Mouse (Mus musculus): Measurements from ENCODE around the gene Ascc1. TPM values are rescaled to one million over a fixed set of nuclear protein-coding genes. Genes with fewer than 3 reads are reported as not detected.
A peak's percentile ranks its signal among the peaks of the same experiment; 100 is the strongest.

The Ascc1 gene
- 28.8 and 33.8 TPM in 2 replicates for total RNA-seq (2021)
- long read RNA-seq, transcript Ascc1-201 (11 exons, 1,450 nt), result major isoform, 30 of 41 reads
- long read RNA-seq, partial matches to known transcripts, result 5 of 41 reads
- long read RNA-seq, other reads (novel, unspliced or antisense), result 4 of 41 reads

DNA sequence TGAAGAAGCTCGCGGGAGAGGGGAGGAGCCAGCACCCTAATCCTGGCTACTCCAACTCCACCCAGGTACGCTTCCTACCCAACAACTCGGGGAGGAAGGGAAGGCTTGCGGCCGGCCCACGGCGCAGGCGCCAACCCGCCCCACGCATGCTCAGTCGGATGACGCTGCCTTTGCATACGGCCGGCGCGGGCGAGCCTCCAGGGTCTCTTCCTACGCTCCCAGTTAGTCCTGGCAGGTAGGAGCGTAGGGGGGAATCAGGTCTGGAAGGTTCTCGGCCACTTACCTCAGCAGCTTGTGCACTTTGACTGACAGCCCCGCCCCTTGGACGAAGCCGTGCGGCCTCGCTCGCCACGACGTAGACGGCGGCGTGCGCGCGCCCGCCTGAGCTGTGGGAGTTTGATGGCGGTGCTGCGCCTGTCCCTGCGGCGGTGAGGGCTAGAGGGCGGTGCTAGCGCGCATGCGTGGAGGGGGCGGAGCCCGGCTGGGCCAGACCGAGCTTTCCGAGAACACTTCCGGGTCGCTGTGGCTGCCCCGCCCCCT lies at the start of gene Ascc1, which contains the start of gene Anapc16:
Gene Ascc1, plus strand, starts transcription at position 133 of the 540 bp plus-strand sequence.
Gene Anapc16, minus strand, starts transcription at position 463 of the 540 bp plus-strand sequence.
- peak; percentile 99 for DNase-seq

DNA sequence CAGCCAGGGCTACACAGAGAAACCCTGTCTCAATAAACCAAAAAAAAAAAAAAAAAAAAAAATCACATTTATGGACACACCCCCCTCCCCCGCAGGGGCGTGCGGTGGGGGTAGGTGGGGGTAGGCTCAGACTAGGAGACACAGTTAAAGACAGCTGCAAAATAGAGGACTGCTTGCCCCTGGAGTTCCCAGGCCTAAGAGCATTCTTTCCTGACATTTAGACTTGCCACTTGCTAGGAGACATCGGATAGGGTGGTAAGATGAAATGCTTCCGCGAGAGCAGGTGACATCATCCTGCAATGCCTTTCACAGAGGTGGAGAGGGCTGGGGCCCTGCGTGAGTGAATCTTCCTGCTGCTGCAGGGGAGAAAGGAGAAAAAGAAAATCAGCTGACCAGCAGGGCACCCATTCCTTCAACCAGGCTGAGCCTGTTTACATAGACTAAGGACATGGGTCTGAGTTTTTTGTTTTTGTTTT lies 49.0 kb upstream of the Ascc1 start:
- no peak for DNase-seq

GRCm38 (mm10) chr10:59956681-59957080 lies 45.9 kb upstream of the Ascc1 start:
- DNase-seq, result no peak

DNA sequence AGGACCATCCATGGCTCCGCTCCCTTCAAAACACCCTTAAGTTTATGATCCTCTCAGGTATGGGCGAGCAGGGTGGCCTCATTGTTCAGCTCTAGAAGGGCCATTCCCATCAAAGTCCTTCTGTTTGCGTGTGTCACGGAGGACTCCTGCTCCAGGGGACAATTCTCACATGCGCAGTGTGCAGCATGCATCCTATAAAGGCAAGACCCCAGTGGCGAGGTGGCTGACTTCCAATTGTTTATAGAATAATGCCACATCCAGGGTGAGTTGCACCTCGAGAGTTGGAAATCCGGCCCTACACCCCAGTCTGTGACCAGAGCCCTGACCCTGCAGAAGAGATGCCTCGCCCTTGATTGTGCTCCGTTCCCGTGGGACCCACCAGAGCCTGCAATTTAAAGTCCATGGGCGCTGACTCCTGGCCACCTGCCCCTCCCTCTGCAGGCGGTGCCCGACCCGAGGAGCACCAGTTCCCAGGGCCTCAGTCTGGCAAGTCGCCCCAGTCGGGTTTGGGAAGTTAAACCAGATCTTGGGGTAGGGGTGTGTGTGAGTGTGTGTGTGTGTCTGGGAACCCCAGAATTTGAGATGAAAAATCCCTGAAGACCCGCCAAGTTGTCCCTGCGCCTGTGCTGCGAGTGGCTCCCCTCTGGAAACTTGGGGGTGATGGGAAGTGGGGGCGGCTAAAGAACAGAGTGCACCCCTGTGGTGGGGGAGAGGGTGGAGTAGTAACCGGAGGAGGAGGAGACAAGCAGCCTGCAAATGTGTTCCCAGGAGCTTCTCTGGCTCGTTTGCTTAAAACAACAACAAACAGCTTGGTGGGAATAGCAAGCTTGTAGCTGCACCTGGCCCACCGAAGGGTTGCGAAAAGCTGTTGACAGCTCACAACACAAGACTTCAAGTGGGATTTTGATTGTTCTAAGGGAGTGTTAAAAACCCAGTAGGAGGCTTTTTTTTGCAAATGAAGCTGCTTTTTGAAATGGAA lies 45.1 kb upstream of the Ascc1 start:
- DNase-seq, result no peak

DNA sequence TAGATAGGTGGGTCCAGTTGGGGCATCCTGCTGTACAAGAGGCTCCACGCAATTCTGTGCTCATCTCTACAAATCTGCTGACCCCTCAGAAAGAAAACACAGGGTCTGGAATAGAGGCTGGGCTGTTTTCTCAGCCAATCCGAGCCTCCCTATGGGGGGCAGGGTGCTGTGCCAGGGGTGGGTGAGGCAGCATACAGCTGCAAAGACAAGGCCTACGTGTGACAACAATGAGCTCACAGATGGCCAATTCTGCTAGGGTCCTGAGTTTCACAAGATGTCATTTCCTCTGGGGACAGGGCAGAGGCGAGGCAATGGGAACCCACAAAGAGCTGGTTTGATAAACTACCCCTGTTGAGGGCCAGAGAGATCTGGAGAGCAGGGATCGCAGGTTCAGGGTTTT lies 44.1 kb upstream of the Ascc1 start:
- no peak for DNase-seq

GRCm38 (mm10) chr10:59959517-59959916 lies 43.1 kb upstream of the Ascc1 start:
- no peak for DNase-seq

- DNase-seq, result no peak
Measured at GRCm38 (mm10) chr10:59963609-59964008, 39.0 kb upstream of the Ascc1 start.

DNA sequence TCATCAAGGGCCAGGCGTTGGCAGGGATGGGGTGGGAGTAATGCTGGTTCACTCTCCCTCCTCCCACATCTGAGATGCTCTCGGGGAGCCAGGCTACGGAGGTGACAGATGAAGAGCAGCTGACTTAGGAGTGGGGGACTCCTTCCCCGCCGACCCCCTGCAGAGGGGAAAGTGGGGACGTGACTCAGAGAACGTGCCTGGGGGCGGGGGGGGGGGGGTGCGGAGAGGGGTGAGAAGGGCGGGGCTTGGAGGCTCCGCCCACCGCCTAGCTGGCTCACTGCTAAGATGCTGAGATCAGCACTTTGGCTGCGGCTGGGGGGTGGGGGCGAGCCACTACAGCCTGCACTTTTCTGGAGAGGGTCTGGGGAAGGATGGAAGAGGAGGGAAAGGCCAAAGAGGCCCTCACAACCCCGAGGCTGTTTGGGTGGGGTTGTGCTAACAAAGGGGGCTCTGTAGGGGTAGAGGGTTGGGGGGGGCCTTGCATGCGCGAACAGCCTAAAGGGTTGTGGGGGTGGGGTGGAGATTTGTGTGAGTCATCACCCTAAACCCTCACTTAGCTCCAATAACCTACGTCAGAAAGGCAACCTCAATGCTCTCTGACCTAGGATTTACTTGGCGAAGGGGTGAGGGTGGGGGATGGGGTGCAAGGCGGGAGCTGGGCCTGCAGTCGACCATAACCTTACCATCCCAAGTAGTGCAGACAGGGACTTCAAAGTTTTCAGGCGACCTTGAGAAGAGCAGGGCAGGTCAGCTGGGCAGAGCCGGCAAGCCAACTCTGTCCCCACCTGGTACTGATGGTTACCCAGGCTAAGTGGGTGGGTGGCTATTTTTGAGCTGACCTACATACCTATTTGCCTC lies 37.9 kb upstream of the Ascc1 start:
- DNase-seq, result no peak

GRCm38 (mm10) chr10:59965362-59965695 lies 37.3 kb upstream of the Ascc1 start:
- no peak for DNase-seq

DNA sequence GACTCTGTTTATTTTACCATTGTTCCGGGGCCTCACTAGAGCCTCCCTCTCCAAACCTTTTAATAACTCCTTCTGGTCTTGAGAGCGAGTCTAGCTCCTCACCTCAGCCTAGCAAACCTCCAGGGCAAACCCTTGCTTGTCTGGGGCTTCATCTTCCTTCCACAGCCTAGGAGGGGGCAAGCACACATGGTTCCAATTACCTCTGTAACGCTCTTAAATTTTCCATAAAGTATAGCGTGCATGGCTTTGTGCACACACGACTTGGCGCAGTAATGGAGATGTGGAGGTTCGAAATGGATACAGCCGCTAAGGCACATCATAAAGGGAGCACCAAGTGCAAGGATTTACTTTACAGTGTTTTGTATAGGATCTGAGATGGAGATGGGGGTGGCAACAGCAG lies 36.8 kb upstream of the Ascc1 start:
- no peak for DNase-seq

- no peak for DNase-seq
Measured at GRCm38 (mm10) chr10:59966743-59967142, 35.9 kb upstream of the Ascc1 start.

DNA sequence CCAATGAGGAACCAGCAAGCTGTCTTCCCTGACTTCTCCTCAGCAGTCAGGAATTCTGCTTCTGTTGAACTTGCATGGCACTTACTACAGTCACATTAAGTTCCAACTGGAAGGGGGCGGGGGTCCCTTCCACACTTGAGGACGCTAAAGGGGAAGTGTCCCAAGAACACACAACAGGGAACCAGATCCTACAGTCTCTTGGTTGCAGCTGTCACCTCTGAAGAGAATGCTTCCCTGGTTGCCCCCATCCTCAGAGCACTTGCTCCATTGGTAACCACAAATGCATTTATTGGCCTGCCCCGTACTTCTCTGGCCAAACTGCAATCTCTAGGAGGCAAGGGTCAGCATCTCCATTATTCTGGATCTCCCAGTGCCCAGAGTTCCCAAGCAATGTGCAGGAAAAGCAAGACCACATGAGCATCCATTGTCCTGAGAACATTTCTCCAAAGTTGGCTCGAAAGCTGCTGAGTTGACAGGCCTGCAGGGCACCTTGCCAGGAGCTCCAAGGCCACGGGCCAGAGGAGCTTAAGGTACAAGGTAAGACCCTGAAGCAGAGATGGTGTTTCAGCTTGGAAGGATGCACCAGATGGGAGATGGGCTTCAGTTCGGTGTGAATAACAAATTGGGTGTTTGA lies 35.2 kb upstream of the Ascc1 start:
- peak; percentile 74 for DNase-seq

GRCm38 (mm10) chr10:59969821-59970449 lies 32.7 kb upstream of the Ascc1 start:
- DNase-seq, result peak; percentile 52

DNA sequence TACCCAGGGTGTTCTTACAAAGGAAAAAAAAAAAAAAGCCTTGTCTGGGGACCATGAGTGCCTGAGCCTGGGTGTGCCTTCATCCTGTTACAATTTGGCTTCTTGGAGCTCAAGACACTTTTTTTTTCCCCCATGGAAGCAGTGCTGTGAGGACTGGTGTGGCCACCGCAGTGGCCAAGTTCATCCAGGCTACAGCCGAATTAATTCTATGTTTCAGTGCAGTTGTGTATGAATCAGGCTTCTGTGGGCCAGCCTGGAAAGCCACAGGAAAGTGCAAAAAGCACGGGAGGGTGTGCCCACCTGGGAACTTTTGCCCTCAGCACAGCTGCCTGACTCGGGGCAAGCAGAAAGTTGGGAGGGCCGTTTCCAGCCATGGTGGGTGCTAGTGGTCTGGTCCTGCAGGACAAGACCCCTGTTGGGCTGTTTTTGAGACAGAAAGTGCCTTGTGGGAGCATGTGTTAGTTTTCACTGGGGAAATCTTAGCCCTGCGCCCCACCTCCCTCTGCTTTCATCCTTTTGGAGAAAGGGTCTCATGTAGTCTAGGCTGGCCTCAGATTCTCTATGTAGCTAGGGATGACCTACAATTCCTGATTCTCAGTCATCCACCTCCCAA lies 32.0 kb upstream of the Ascc1 start:
- no peak for DNase-seq

DNA sequence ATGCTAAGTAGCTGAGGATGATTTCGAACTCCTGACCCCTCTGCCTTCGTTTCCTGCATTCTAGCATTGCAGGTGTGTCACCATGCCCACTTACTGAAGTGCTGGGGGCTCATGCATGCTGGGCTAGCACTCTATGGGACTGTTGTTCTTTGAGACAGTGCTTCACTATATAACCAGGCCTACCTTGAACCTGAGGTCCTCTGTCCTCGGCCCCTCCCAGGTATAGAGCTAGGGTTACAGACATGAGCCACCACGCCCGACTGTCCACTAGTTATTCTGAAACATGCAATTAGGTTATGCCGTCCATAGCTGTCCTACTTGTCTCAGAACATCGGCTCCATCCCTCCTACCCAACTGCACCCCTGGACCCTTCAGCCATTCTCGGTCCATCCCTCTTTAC lies 30.8 kb upstream of the Ascc1 start:
- no peak for DNase-seq

- no peak for DNase-seq
Measured at GRCm38 (mm10) chr10:59972534-59972933, 30.1 kb upstream of the Ascc1 start.

DNA sequence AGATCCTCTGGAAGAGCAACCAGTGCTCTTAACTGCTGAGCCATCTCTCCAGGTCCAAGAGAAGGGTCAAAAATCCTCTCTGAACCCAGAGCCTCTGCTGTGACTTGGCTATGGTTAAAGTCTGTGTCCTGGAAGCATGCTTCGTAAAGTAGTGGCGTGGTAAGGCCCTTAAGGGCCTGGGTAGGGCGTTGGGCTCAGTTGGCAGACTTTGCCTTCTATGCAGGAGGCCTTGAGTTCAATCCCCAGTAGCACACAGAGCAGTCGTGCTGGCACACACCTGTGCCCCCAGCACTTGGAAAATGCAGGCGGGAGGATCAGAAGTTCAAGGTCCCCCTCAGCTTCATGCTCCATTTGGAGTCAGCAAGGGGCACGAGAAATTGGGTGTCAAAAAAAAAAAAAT lies 29.6 kb upstream of the Ascc1 start:
- DNase-seq, result no peak

- DNase-seq, result no peak
Measured at GRCm38 (mm10) chr10:59973400-59973799, 29.2 kb upstream of the Ascc1 start.

- peak; percentile 32 for DNase-seq
Measured at GRCm38 (mm10) chr10:59974191-59974664, 28.4 kb upstream of the Ascc1 start.

DNA sequence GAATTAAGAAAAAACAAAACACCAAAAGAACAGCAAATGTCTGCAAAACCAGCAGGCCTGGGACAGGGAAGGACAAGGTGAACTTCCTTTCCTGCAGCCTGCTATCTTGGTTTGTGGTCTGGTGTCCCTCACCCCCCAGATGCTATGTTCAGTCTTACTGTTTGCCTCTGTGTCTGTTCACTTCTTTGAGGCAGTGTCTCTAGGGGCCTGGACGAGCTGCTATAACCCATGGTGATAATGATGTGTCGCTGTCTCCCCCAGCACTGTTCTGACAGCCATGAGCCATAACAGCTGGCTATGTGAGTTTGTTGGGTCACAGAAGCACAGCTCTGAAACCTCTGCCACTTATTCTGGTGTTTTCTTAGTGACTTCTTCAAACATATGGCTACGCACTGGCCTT lies 27.8 kb upstream of the Ascc1 start:
- no peak for DNase-seq

GRCm38 (mm10) chr10:59977141-59977540 lies 25.5 kb upstream of the Ascc1 start:
- no peak for DNase-seq
